Mouse (Mus musculus): ENCODE measurements around the gene Tvp23b. TPM values are rescaled to one million over a fixed set of nuclear protein-coding genes. Genes with fewer than 3 reads are reported as not detected.

The Tvp23b gene
- 64.9 and 69.3 TPM in 2 replicates for polyA plus RNA-seq (2014; fragmentation: Nextera tagmentation; extraction: Ambion mirVana)

DNA sequence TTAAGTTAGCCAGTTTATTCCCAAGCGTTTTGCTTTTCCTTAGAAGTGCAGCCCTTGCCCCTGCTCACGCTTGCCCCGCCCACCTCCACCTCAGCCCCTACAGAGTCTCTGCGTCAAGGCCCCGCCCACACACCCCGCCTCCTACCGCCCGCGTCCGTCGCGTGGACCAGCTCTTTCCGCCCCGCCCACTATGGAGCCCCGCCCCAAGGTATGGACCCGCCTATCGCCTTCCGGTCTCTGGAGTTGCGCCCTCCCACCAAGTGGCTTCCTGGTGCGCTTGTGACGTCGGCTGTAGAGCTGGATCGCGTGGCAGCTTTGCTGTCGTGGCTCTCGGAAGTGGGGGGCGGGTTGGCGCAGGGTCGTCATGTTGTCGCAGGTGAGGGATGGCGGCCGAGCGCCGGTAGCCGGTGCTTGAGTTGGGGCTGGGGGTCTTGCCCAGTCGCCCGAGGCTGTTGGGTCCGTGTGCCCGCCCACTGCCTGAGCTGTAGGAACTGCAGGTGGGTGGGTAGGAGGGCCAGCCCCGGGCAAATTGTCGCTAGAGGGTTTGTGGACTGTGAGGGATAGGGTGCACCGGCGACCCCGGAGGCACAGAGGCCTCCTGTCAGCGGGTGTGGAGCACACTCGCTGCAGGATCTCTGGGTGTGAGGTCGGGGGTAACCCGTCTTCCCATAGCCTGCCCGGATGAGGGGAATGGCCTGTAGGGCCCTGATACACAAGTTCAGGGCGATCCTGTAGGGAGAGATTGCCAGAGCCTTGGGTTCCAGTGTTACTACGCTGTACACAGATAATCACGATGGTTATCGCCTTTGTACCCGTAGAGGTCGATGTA lies at the start of gene Tvp23b:
Gene Tvp23b, plus strand, starts transcription at position 236 of the 829 bp plus-strand sequence.
- peak within 1 kb of the TSS; percentile 71 for H3K9ac ChIP-seq (replicated peaks; ENCODE audit: low read depth, low read length)
- H3K4me2 ChIP-seq (replicated peaks; ENCODE audit: low read depth, low read length): peak within 1 kb of the TSS; percentile 72
- no peaks in the 10 kb centered on the region for H3K4me1 ChIP-seq (ENCODE audit: control insufficient read depth, insufficient read depth, low read length)
- H3K36me3 ChIP-seq (ENCODE audit: control insufficient read depth, insufficient read depth, low read length): peaks cover 3% of the 10 kb centered on the region; the same call in 1 of the 2 replicates
- 2% methylated on average over 55 of the region's 55 CpGs for WGBS
- H3K9me3 ChIP-seq (ENCODE audit: control insufficient read depth, low read depth, low read length): no peaks in the 10 kb centered on the region
- H3K4me3 ChIP-seq (ENCODE audit: low read depth, low read length): peak within 1 kb of the TSS; percentile 88
- no peaks in the 10 kb centered on the region for H3K27me3 ChIP-seq (ENCODE audit: control insufficient read depth, insufficient read depth, low read length)
- peak within 1 kb of the TSS; percentile 85 for H3K27ac ChIP-seq (ENCODE audit: low read length)
- ATAC-seq (ENCODE audit: insufficient number of reproducible peaks, insufficient read depth, low FRiP score, low read depth): peak; percentile 97

DNA sequence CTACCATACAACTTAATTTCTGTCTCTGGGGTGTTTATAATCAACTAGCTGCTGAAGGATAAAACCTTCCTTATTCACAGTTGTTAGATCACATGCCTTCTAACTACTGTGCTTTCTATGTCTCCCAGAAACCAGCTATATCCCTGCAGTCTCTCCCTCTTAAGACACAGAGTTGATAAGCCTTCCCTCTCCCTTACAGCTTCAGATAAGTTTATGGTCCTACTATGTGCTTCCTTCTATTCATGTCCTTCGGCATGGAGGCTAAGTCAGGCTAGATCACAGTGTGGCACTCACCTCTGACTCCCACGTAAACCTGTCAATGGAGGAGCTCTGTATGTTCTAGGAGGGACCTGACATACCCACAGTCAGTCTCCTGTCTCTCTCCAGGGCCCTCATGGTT lies 48.9 kb upstream of the Tvp23b start:
- Histone ChIP-seq H3K9ac (replicated peaks; ENCODE audit: low read depth, low read length) (no peak overlapping the region), H3K4me3 (ENCODE audit: low read depth, low read length) (no peak overlapping the region), H3K4me2 (replicated peaks; ENCODE audit: low read depth, low read length) (no peak overlapping the region), H3K27me3 (ENCODE audit: control insufficient read depth, insufficient read depth, low read length) (no peaks in the 10 kb centered on the region), H3K36me3 (ENCODE audit: control insufficient read depth, insufficient read depth, low read length) (peaks cover 3% of the 10 kb centered on the region), H3K4me1 (ENCODE audit: control insufficient read depth, insufficient read depth, low read length) (no peaks in the 10 kb centered on the region), H3K27ac (ENCODE audit: low read length) (no peak overlapping the region), H3K9me3 (ENCODE audit: control insufficient read depth, low read depth, low read length) (no peaks in the 10 kb centered on the region)
- WGBS: 82% methylated on average over 2 of the region's 2 CpGs
- ATAC-seq (ENCODE audit: insufficient number of reproducible peaks, insufficient read depth, low FRiP score, low read depth): no peak

DNA sequence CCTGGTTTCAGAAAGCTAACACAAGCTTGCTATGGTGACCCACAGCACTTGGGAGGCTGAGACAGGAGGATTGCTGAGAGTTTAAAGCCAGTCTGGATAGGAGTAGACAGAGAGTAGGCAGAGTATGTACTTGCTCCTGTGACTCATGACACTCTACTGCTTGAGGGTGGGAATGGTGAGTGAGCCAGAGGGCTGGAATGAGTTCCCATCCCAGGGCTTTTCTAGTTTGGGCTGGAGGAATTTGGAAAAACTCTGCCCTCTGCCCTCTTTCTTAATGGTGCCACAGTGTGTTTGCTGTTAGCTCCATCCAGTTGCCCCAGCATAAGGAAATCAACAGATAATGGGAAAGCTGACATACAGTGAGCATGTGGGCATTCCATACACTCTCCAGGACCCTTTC lies 47.3 kb upstream of the Tvp23b start:
- Histone ChIP-seq H3K27ac (ENCODE audit: low read length) (no peak overlapping the region), H3K9me3 (ENCODE audit: control insufficient read depth, low read depth, low read length) (no peaks in the 10 kb centered on the region), H3K27me3 (ENCODE audit: control insufficient read depth, insufficient read depth, low read length) (no peaks in the 10 kb centered on the region), H3K36me3 (ENCODE audit: control insufficient read depth, insufficient read depth, low read length) (peaks cover 7% of the 10 kb centered on the region), H3K4me1 (ENCODE audit: control insufficient read depth, insufficient read depth, low read length) (no peaks in the 10 kb centered on the region), H3K9ac (replicated peaks; ENCODE audit: low read depth, low read length) (no peak overlapping the region), H3K4me3 (ENCODE audit: low read depth, low read length) (no peak overlapping the region), H3K4me2 (replicated peaks; ENCODE audit: low read depth, low read length) (no peak overlapping the region)
- no peak for ATAC-seq (ENCODE audit: insufficient number of reproducible peaks, insufficient read depth, low FRiP score, low read depth)

DNA sequence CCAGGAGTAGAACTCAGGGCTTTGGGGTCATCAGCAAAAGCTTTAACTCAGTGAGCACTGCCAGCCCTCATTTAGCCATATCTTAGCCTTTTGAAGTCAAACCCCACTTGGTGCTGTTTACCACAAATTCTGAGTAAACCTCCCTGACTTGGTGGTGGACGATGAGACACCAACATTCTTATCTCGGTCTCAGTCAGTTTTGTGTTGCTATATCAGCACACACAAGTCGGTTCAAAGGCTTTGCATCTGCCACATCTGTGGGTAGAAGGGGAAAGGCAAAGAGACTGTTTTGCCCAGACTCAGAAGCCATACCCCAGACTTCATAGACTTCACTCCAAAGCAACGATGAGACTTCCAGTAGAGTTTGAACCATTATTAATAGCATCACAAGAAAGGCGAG lies 34.7 kb upstream of the Tvp23b start:
- no peak for ATAC-seq (ENCODE audit: insufficient number of reproducible peaks, insufficient read depth, low FRiP score, low read depth)

DNA sequence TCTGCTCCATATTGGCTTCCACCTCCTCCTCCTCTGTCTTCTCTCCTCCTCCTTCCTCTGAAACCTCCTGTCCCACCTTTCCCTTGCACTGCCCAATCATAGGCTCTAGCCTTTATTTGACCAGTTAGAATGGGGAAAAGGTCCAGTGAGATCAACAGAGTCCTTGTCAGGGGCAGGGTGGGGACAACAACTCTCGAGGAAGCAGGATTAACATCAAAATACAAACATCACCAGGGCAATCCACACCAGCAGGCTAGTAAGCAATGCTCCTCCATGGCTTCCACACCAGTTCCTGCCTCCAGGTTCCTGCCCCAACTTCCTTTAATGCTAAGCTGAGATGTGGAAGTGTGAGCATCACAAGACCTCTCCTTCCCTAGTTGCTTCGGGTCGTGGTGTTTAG lies 33.5 kb upstream of the Tvp23b start:
- H3K9ac ChIP-seq (replicated peaks; ENCODE audit: low read depth, low read length): no peak overlapping the region
- no peaks in the 10 kb centered on the region for H3K9me3 ChIP-seq (ENCODE audit: control insufficient read depth, low read depth, low read length)
- no peak overlapping the region for H3K27ac ChIP-seq (ENCODE audit: low read length)
- no peaks in the 10 kb centered on the region; the same call in 1 of the 2 replicates for H3K36me3 ChIP-seq (ENCODE audit: control insufficient read depth, insufficient read depth, low read length)
- no peaks in the 10 kb centered on the region for H3K27me3 ChIP-seq (ENCODE audit: control insufficient read depth, insufficient read depth, low read length)
- no peak for ATAC-seq (ENCODE audit: insufficient number of reproducible peaks, insufficient read depth, low FRiP score, low read depth)
- H3K4me3 ChIP-seq (ENCODE audit: low read depth, low read length): no peak overlapping the region
- peaks cover 5% of the 10 kb centered on the region; the same call in 1 of the 2 replicates for H3K4me1 ChIP-seq (ENCODE audit: control insufficient read depth, insufficient read depth, low read length)
- H3K4me2 ChIP-seq (replicated peaks; ENCODE audit: low read depth, low read length): no peak overlapping the region
- WGBS: 75% methylated on average over 3 of the region's 3 CpGs

More for the DNA sequence above, 34.7 kb upstream of the Tvp23b start:
- no peak overlapping the region for H3K4me3 ChIP-seq (ENCODE audit: low read depth, low read length)
- no peak overlapping the region for H3K9ac ChIP-seq (replicated peaks; ENCODE audit: low read depth, low read length)
- WGBS: 82% methylated on average over 5 of the region's 5 CpGs
- no peaks in the 10 kb centered on the region for H3K9me3 ChIP-seq (ENCODE audit: control insufficient read depth, low read depth, low read length)
- H3K27ac ChIP-seq (ENCODE audit: low read length): no peak overlapping the region
- no peaks in the 10 kb centered on the region for H3K27me3 ChIP-seq (ENCODE audit: control insufficient read depth, insufficient read depth, low read length)
- H3K4me2 ChIP-seq (replicated peaks; ENCODE audit: low read depth, low read length): no peak overlapping the region
- peaks cover 5% of the 10 kb centered on the region; the same call in 1 of the 2 replicates for H3K4me1 ChIP-seq (ENCODE audit: control insufficient read depth, insufficient read depth, low read length)
- peaks cover 3% of the 10 kb centered on the region; the same call in 1 of the 2 replicates for H3K36me3 ChIP-seq (ENCODE audit: control insufficient read depth, insufficient read depth, low read length)

DNA sequence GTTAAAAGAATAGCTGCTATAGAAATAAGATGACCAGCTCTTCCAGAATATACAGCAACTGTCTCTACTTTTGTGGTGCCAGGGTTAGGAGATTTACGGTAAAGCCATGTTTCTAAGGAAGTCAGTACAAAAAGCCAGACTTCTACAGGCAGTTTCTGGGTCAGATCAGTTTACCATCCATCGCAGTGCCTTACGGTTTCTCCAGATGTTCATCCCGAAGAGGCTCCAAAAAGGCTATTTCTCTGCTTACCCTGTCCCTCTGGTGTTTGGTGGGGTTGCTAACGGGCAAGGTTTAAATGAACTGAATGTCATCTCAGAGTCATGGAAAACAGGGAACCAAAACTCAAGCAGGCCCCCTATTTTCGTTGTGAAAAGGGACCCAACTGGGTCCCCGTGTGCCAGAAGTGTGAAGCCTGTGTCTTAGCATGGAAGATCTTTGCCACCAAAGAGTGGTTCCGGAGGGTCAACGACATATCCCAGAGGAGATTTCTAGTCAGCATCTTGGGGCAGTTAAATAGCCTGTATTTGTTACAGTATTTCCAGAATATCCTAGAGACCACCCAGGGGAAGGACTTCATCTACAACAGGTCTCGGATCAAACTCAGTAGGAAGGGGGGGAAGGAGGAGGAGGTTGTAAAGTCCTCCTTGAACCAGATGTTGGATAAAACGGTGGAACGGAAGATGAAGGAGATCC lies 32.1 kb upstream of the Tvp23b start, which contains the start of gene Fbxw10:
Gene Fbxw10, plus strand, starts transcription at position 109 of the 694 bp plus-strand sequence.
- 20% methylated on average over 12 of the region's 12 CpGs for WGBS
- H3K9ac ChIP-seq (replicated peaks; ENCODE audit: low read depth, low read length): no peak within 1 kb of the TSS
- ATAC-seq (ENCODE audit: insufficient number of reproducible peaks, insufficient read depth, low FRiP score, low read depth): 0 out of 2 replicates have a peak, but pooled peaks have one; percentile 23

DNA sequence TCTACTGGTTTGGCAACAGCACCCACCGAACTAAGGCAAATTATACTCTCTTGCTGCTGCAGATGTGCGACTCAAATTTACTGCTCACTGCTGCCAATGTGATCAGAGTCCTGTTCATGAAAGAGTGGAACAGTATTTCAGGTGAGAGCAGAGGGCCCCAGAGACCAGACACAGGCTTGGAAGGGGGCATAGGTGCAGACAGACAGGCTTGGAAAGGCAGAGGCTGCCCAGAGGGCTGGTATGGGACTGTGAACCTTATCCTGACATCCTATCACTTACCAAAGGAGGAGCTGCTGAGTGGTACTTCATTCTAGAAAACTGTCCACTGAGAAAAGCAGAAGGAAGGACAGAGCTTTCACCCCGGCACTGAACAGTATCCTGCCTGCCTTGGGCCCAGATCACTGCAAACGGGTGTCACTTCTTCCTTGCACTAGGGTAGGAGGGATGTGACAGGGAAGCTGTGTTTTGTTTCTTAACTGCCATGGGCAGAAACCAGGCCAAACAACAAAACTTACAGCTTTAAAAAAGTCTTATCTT lies 31.5 kb upstream of the Tvp23b start:
- WGBS: 64% methylated on average over 4 of the region's 4 CpGs
- Histone ChIP-seq H3K4me1 (ENCODE audit: control insufficient read depth, insufficient read depth, low read length) (peaks cover 5% of the 10 kb centered on the region; the same call in 1 of the 2 replicates), H3K27ac (ENCODE audit: low read length) (peak overlapping the region; percentile 66; the same call in 1 of the 2 replicates), H3K36me3 (ENCODE audit: control insufficient read depth, insufficient read depth, low read length) (no peaks in the 10 kb centered on the region), H3K4me2 (replicated peaks; ENCODE audit: low read depth, low read length) (no peak overlapping the region), H3K9me3 (ENCODE audit: control insufficient read depth, low read depth, low read length) (no peaks in the 10 kb centered on the region), H3K9ac (replicated peaks; ENCODE audit: low read depth, low read length) (no peak overlapping the region), H3K4me3 (ENCODE audit: low read depth, low read length) (no peak overlapping the region), H3K27me3 (ENCODE audit: control insufficient read depth, insufficient read depth, low read length) (no peaks in the 10 kb centered on the region)
- no peak for ATAC-seq (ENCODE audit: insufficient number of reproducible peaks, insufficient read depth, low FRiP score, low read depth)

More for the DNA sequence above, 32.1 kb upstream of the Tvp23b start, which contains the start of gene Fbxw10:
- Histone ChIP-seq H3K27me3 (ENCODE audit: control insufficient read depth, insufficient read depth, low read length) (no peaks in the 10 kb centered on the region), H3K4me1 (ENCODE audit: control insufficient read depth, insufficient read depth, low read length) (peaks cover 5% of the 10 kb centered on the region; the same call in 1 of the 2 replicates), H3K27ac (ENCODE audit: low read length) (peak within 1 kb of the TSS; percentile 66), H3K4me3 (ENCODE audit: low read depth, low read length) (no peak within 1 kb of the TSS), H3K36me3 (ENCODE audit: control insufficient read depth, insufficient read depth, low read length) (no peaks in the 10 kb centered on the region), H3K9me3 (ENCODE audit: control insufficient read depth, low read depth, low read length) (no peaks in the 10 kb centered on the region), H3K4me2 (replicated peaks; ENCODE audit: low read depth, low read length) (peak within 1 kb of the TSS; percentile 34; the same call in 1 of the 2 replicates)

DNA sequence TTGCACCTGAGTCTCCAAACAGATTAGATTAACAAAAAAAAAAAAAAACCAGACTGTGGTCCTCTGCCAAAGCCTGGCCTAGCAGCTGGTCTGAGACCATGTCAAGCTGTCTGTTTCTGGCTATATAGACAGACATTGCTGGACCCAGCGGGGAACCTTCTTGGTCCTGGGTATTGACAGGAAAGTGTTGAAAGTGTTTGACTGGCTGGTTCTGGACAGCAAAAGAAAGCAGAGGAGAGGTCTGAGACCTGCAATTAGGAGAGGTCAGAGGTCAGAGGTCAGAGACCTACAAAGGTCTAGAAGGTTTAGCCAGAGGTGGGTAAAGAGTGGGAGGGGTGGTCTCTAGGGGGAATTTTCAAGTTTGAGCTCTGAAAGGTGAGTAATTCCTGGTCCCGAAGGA lies 31.0 kb upstream of the Tvp23b start:
- Histone ChIP-seq H3K36me3 (ENCODE audit: control insufficient read depth, insufficient read depth, low read length) (no peaks in the 10 kb centered on the region), H3K9ac (replicated peaks; ENCODE audit: low read depth, low read length) (no peak overlapping the region), H3K4me3 (ENCODE audit: low read depth, low read length) (no peak overlapping the region), H3K4me2 (replicated peaks; ENCODE audit: low read depth, low read length) (no peak overlapping the region), H3K9me3 (ENCODE audit: control insufficient read depth, low read depth, low read length) (no peaks in the 10 kb centered on the region), H3K4me1 (ENCODE audit: control insufficient read depth, insufficient read depth, low read length) (peaks cover 5% of the 10 kb centered on the region; the same call in 1 of the 2 replicates), H3K27ac (ENCODE audit: low read length) (no peak overlapping the region), H3K27me3 (ENCODE audit: control insufficient read depth, insufficient read depth, low read length) (no peaks in the 10 kb centered on the region)
- no peak for ATAC-seq (ENCODE audit: insufficient number of reproducible peaks, insufficient read depth, low FRiP score, low read depth)
- WGBS: 52% methylated on average over 2 of the region's 2 CpGs

Measured in stomach, embryonic 14.5 days (tissue).